Mouse (Mus musculus): ENCODE data around the gene Pecam1. TPM values are rescaled to one million over a fixed set of nuclear protein-coding genes. Genes with fewer than 3 reads are reported as not detected.
"Not testable (repeated sequence)": the region's sequence is repeated elsewhere in the genome, so short reads cannot be mapped to it uniquely, and the experiment has no call there.

The Pecam1 gene
- total RNA-seq (2021), result 10 to 100 TPM; 71.1 to 90.8 TPM
- long read RNA-seq, experiment 1, transcript Pecam1-202 (15 exons, 3,283 nt), result major isoform, 5 of 21 reads
- long read RNA-seq, experiment 1, partial matches to known transcripts, result 8 of 21 reads
- long read RNA-seq, experiment 1, other reads (novel, unspliced or antisense), result 5 of 21 reads
- long read RNA-seq, experiment 2, transcript Pecam1-202 (15 exons, 3,283 nt), result major isoform, 5 of 24 reads
- long read RNA-seq, experiment 2, transcript Pecam1-203 (14 exons, 3,233 nt), result major isoform, 5 of 24 reads
- long read RNA-seq, experiment 2, partial matches to known transcripts, result 3 of 24 reads
- long read RNA-seq, experiment 2, other reads (novel, unspliced or antisense), result 8 of 24 reads

GRCm38 (mm10) chr11:106750121-106750751 lies at the start of gene Pecam1:
Gene Pecam1 (minus strand): TSS chr11:106750628.
- no peak for DNase-seq

GRCm38 (mm10) chr11:106795679-106796078 lies 45.3 kb upstream of the Pecam1 start:
- no peak for DNase-seq

- no peak for DNase-seq
Observed at GRCm38 (mm10) chr11:106793846-106794245, 43.4 kb upstream of the Pecam1 start.

- peak in 1 of 2 experiments; percentile 18 for DNase-seq
Observed at GRCm38 (mm10) chr11:106789649-106790048, 39.2 kb upstream of the Pecam1 start.

GRCm38 (mm10) chr11:106788775-106789459 lies 38.5 kb upstream of the Pecam1 start, which contains the start of the genes Ddx5 and Cep95:
Gene Ddx5 (minus strand): TSS chr11:106789185.
Gene Cep95 (plus strand): TSS chr11:106789252.
- DNase-seq, result peak; percentile 97

- DNase-seq, result peak; percentile 99 to 100
Observed at GRCm38 (mm10) chr11:106788026-106788774, 37.8 kb upstream of the Pecam1 start.

- DNase-seq, result peak; percentile 92 to 94
Observed at GRCm38 (mm10) chr11:106787131-106788025, 37.0 kb upstream of the Pecam1 start.

GRCm38 (mm10) chr11:106785043-106785442 lies 34.6 kb upstream of the Pecam1 start:
- DNase-seq, result no peak

- no peak for DNase-seq
Observed at GRCm38 (mm10) chr11:106784476-106784875, 34.0 kb upstream of the Pecam1 start.

GRCm38 (mm10) chr11:106782841-106783764 lies 32.7 kb upstream of the Pecam1 start:
- no peak for DNase-seq

- not testable (repeated sequence) for DNase-seq
Observed at GRCm38 (mm10) chr11:106782271-106782670, 31.8 kb upstream of the Pecam1 start.

- DNase-seq, result no peak
Observed at GRCm38 (mm10) chr11:106780590-106781220, 30.3 kb upstream of the Pecam1 start.

GRCm38 (mm10) chr11:106780089-106780425 lies 29.6 kb upstream of the Pecam1 start:
- DNase-seq, result no peak

- peak; percentile 94 to 95 for DNase-seq
Observed at GRCm38 (mm10) chr11:106779388-106780088, 29.1 kb upstream of the Pecam1 start, which contains the start of gene Polg2. Gene Polg2 (minus strand): TSS chr11:106779537.

- DNase-seq, result no peak
Observed at GRCm38 (mm10) chr11:106778589-106779387, 28.4 kb upstream of the Pecam1 start.

GRCm38 (mm10) chr11:106778132-106778531 lies 27.7 kb upstream of the Pecam1 start:
- DNase-seq, result no peak

- DNase-seq, result no peak
Observed at GRCm38 (mm10) chr11:106777395-106777794, 27.0 kb upstream of the Pecam1 start.

GRCm38 (mm10) chr11:106776960-106777359 lies 26.5 kb upstream of the Pecam1 start:
- DNase-seq, result no peak

Measured in adrenal gland, postnatal 36 days (tissue).